Mouse (Mus musculus): Measurements from ENCODE around the gene Btg1. TPM values are rescaled to one million over a fixed set of nuclear protein-coding genes. Genes with fewer than 3 reads are reported as not detected.

Btg1 gene
- polyA plus RNA-seq, 1 experiment from 2014 or later = 50.8 TPM

- no peaks in the 10 kb centered on the region for H3K27me3 ChIP-seq (ENCODE audit: control insufficient read depth, insufficient read depth, low read length)
- no peak overlapping the region for H3K4me3 ChIP-seq (ENCODE audit: low read depth, low read length)
- DNase-seq (ENCODE audit: low spot score) (no peak), ATAC-seq (ENCODE audit: insufficient number of reproducible peaks, low FRiP score, low TSS enrichment, low read depth) (no peak)
- no peaks in the 10 kb centered on the region for H3K9me3 ChIP-seq (ENCODE audit: control insufficient read depth, low read length)
- 69% methylated on average over 9 of the region's 9 CpGs for WGBS
- no peak overlapping the region for H3K4me2 ChIP-seq (ENCODE audit: low read depth, severe bottlenecking)
- no peaks in the 10 kb centered on the region for H3K4me1 ChIP-seq (ENCODE audit: control insufficient read depth, insufficient read depth, low read length)
- no peak overlapping the region for H3K9ac ChIP-seq (ENCODE audit: low read length)
- no peaks in the 10 kb centered on the region; the same call in 1 of the 2 replicates for H3K36me3 ChIP-seq (ENCODE audit: control insufficient read depth, insufficient read depth, low read length)
- H3K27ac ChIP-seq (replicated peaks; ENCODE audit: low read depth, low read length) = no peak overlapping the region
Observed at GRCm38 (mm10) chr10:96631066-96631711, 14.4 kb downstream of the Btg1 start.

- Histone ChIP-seq H3K27me3 (ENCODE audit: control insufficient read depth, insufficient read depth, low read length) (no peaks in the 10 kb centered on the region), H3K9ac (ENCODE audit: low read length) (no peak overlapping the region), H3K9me3 (ENCODE audit: control insufficient read depth, low read length) (no peaks in the 10 kb centered on the region), H3K4me3 (ENCODE audit: low read depth, low read length) (no peak overlapping the region), H3K4me2 (ENCODE audit: low read depth, severe bottlenecking) (no peak overlapping the region), H3K36me3 (ENCODE audit: control insufficient read depth, insufficient read depth, low read length) (no peaks in the 10 kb centered on the region; the same call in 1 of the 2 replicates), H3K4me1 (ENCODE audit: control insufficient read depth, insufficient read depth, low read length) (no peaks in the 10 kb centered on the region), H3K27ac (replicated peaks; ENCODE audit: low read depth, low read length) (no peak overlapping the region)
- 75% methylated on average over 12 of the region's 12 CpGs for WGBS
- DNase-seq (ENCODE audit: low spot score) (no peak), ATAC-seq (ENCODE audit: insufficient number of reproducible peaks, low FRiP score, low TSS enrichment, low read depth) (no peak)
Observed at GRCm38 (mm10) chr10:96632271-96633144, 15.7 kb downstream of the Btg1 start.

GRCm38 (mm10) chr10:96633145-96633516 is 16.3 kb downstream of the Btg1 start:
- WGBS = 79% methylated on average over 4 of the region's 4 CpGs
- ATAC-seq (ENCODE audit: insufficient number of reproducible peaks, low FRiP score, low TSS enrichment, low read depth) (no peak), DNase-seq (ENCODE audit: low spot score) (no peak)
- H3K36me3 ChIP-seq (ENCODE audit: control insufficient read depth, insufficient read depth, low read length) = no peaks in the 10 kb centered on the region; the same call in 1 of the 2 replicates
- no peak overlapping the region for H3K9ac ChIP-seq (ENCODE audit: low read length)
- H3K4me2 ChIP-seq (ENCODE audit: low read depth, severe bottlenecking) = no peak overlapping the region
- H3K27me3 ChIP-seq (ENCODE audit: control insufficient read depth, insufficient read depth, low read length) = no peaks in the 10 kb centered on the region
- no peaks in the 10 kb centered on the region for H3K4me1 ChIP-seq (ENCODE audit: control insufficient read depth, insufficient read depth, low read length)
- no peaks in the 10 kb centered on the region for H3K9me3 ChIP-seq (ENCODE audit: control insufficient read depth, low read length)
- H3K4me3 ChIP-seq (ENCODE audit: low read depth, low read length) = no peak overlapping the region
- H3K27ac ChIP-seq (replicated peaks; ENCODE audit: low read depth, low read length) = no peak overlapping the region

GRCm38 (mm10) chr10:96635472-96635871 is 18.7 kb downstream of the Btg1 start:
- 23% methylated on average over 4 of the region's 4 CpGs for WGBS
- Histone ChIP-seq H3K9ac (ENCODE audit: low read length) (no peak overlapping the region), H3K27ac (replicated peaks; ENCODE audit: low read depth, low read length) (no peak overlapping the region), H3K36me3 (ENCODE audit: control insufficient read depth, insufficient read depth, low read length) (no peaks in the 10 kb centered on the region), H3K4me2 (ENCODE audit: low read depth, severe bottlenecking) (no peak overlapping the region), H3K27me3 (ENCODE audit: control insufficient read depth, insufficient read depth, low read length) (no peaks in the 10 kb centered on the region), H3K9me3 (ENCODE audit: control insufficient read depth, low read length) (no peaks in the 10 kb centered on the region), H3K4me3 (ENCODE audit: low read depth, low read length) (no peak overlapping the region), H3K4me1 (ENCODE audit: control insufficient read depth, insufficient read depth, low read length) (no peaks in the 10 kb centered on the region)
- ATAC-seq (ENCODE audit: insufficient number of reproducible peaks, low FRiP score, low TSS enrichment, low read depth) (no peak), DNase-seq (ENCODE audit: low spot score) (no peak)

- no peak overlapping the region for H3K9ac ChIP-seq (ENCODE audit: low read length)
- H3K4me1 ChIP-seq (ENCODE audit: control insufficient read depth, insufficient read depth, low read length) = no peaks in the 10 kb centered on the region
- no peaks in the 10 kb centered on the region for H3K9me3 ChIP-seq (ENCODE audit: control insufficient read depth, low read length)
- no peak overlapping the region for H3K4me3 ChIP-seq (ENCODE audit: low read depth, low read length)
- H3K27me3 ChIP-seq (ENCODE audit: control insufficient read depth, insufficient read depth, low read length) = no peaks in the 10 kb centered on the region
- H3K27ac ChIP-seq (replicated peaks; ENCODE audit: low read depth, low read length) = no peak overlapping the region
- no peak overlapping the region for H3K4me2 ChIP-seq (ENCODE audit: low read depth, severe bottlenecking)
- ATAC-seq (ENCODE audit: insufficient number of reproducible peaks, low FRiP score, low TSS enrichment, low read depth) (no peak), DNase-seq (ENCODE audit: low spot score) (no peak)
- H3K36me3 ChIP-seq (ENCODE audit: control insufficient read depth, insufficient read depth, low read length) = no peaks in the 10 kb centered on the region
- WGBS = 92% methylated on average over 2 of the region's 2 CpGs
Observed at GRCm38 (mm10) chr10:96638477-96638876, 21.7 kb downstream of the Btg1 start.

GRCm38 (mm10) chr10:96642014-96642413 is 25.2 kb downstream of the Btg1 start:
- DNase-seq (ENCODE audit: low spot score) (no peak), ATAC-seq (ENCODE audit: insufficient number of reproducible peaks, low FRiP score, low TSS enrichment, low read depth) (no peak)
- Histone ChIP-seq H3K4me2 (ENCODE audit: low read depth, severe bottlenecking) (no peak overlapping the region), H3K9me3 (ENCODE audit: control insufficient read depth, low read length) (no peaks in the 10 kb centered on the region), H3K36me3 (ENCODE audit: control insufficient read depth, insufficient read depth, low read length) (no peaks in the 10 kb centered on the region), H3K4me1 (ENCODE audit: control insufficient read depth, insufficient read depth, low read length) (peaks cover 10% of the 10 kb centered on the region; the same call in 1 of the 2 replicates), H3K27me3 (ENCODE audit: control insufficient read depth, insufficient read depth, low read length) (no peaks in the 10 kb centered on the region), H3K4me3 (ENCODE audit: low read depth, low read length) (no peak overlapping the region), H3K27ac (replicated peaks; ENCODE audit: low read depth, low read length) (no peak overlapping the region), H3K9ac (ENCODE audit: low read length) (no peak overlapping the region)
- 72% methylated on average over 4 of the region's 4 CpGs for WGBS

GRCm38 (mm10) chr10:96642751-96643150 is 25.9 kb downstream of the Btg1 start:
- 91% methylated on average over 6 of the region's 6 CpGs for WGBS
- no peak overlapping the region for H3K9ac ChIP-seq (ENCODE audit: low read length)
- DNase-seq (ENCODE audit: low spot score) (no peak), ATAC-seq (ENCODE audit: insufficient number of reproducible peaks, low FRiP score, low TSS enrichment, low read depth) (no peak)
- no peak overlapping the region for H3K4me3 ChIP-seq (ENCODE audit: low read depth, low read length)
- no peaks in the 10 kb centered on the region for H3K27me3 ChIP-seq (ENCODE audit: control insufficient read depth, insufficient read depth, low read length)
- no peaks in the 10 kb centered on the region for H3K36me3 ChIP-seq (ENCODE audit: control insufficient read depth, insufficient read depth, low read length)
- no peak overlapping the region for H3K27ac ChIP-seq (replicated peaks; ENCODE audit: low read depth, low read length)
- H3K4me1 ChIP-seq (ENCODE audit: control insufficient read depth, insufficient read depth, low read length) = peaks cover 10% of the 10 kb centered on the region; the same call in 1 of the 2 replicates
- no peak overlapping the region for H3K4me2 ChIP-seq (ENCODE audit: low read depth, severe bottlenecking)
- no peaks in the 10 kb centered on the region for H3K9me3 ChIP-seq (ENCODE audit: control insufficient read depth, low read length)

- 83% methylated on average over 1 of the region's 1 CpGs for WGBS
Observed at GRCm38 (mm10) chr10:96645183-96645582, 28.4 kb downstream of the Btg1 start.

More at GRCm38 (mm10) chr10:96645183-96645582, 28.4 kb downstream of the Btg1 start:
- H3K9me3 ChIP-seq (ENCODE audit: control insufficient read depth, low read length) = no peaks in the 10 kb centered on the region
- no peak for ATAC-seq (ENCODE audit: insufficient number of reproducible peaks, low FRiP score, low TSS enrichment, low read depth)
- H3K4me2 ChIP-seq (ENCODE audit: low read depth, severe bottlenecking) = no peak overlapping the region
- DNase-seq (ENCODE audit: low spot score) = no peak
- H3K36me3 ChIP-seq (ENCODE audit: control insufficient read depth, insufficient read depth, low read length) = no peaks in the 10 kb centered on the region
- no peak overlapping the region for H3K9ac ChIP-seq (ENCODE audit: low read length)
- no peak overlapping the region for H3K27ac ChIP-seq (replicated peaks; ENCODE audit: low read depth, low read length)
- no peaks in the 10 kb centered on the region for H3K27me3 ChIP-seq (ENCODE audit: control insufficient read depth, insufficient read depth, low read length)
- peaks cover 10% of the 10 kb centered on the region; the same call in 1 of the 2 replicates for H3K4me1 ChIP-seq (ENCODE audit: control insufficient read depth, insufficient read depth, low read length)
- H3K4me3 ChIP-seq (ENCODE audit: low read depth, low read length) = no peak overlapping the region
